Mouse (Mus musculus) cerebellum, postnatal 4 days (tissue): Measurements from ENCODE around the gene Pou2f2.

Experiments
- DNase-seq, 2 experiments: peaks; one replicate each; pipeline ENCODE4 v3.0.0; 2022; ENCODE audit warnings: low spot score in 2 of 2, mixed read lengths in 1 of 2

Gene Pou2f2

GRCm38 (mm10) chr7:25195148-25195547 lies 15.6 kb upstream of the Pou2f2 start:
- DNase-seq, result no peak

- no peak for DNase-seq
Measured at GRCm38 (mm10) chr7:25192110-25192509, 12.6 kb upstream of the Pou2f2 start.

GRCm38 (mm10) chr7:25190806-25191205 lies 11.3 kb upstream of the Pou2f2 start:
- DNase-seq, result no peak

GRCm38 (mm10) chr7:25187662-25188650 lies 8.4 kb upstream of the Pou2f2 start:
- peak; percentile 85 to 94 for DNase-seq

GRCm38 (mm10) chr7:25184091-25184490 lies 4.6 kb upstream of the Pou2f2 start:
- no peak for DNase-seq

- no peak for DNase-seq
Measured at GRCm38 (mm10) chr7:25181814-25182213, 2.3 kb upstream of the Pou2f2 start.

GRCm38 (mm10) chr7:25181331-25181790 lies 1.8 kb upstream of the Pou2f2 start:
- DNase-seq, result peak in 1 of 2 experiments; percentile 51

GRCm38 (mm10) chr7:25180512-25180911 lies 986 bp upstream of the Pou2f2 start:
- DNase-seq, result no peak

GRCm38 (mm10) chr7:25178787-25179605 lies 530 bp downstream of the Pou2f2 start:
- DNase-seq, result no peak

- no peak for DNase-seq
Measured at GRCm38 (mm10) chr7:25178317-25178716, 1.2 kb downstream of the Pou2f2 start.

GRCm38 (mm10) chr7:25174343-25174742 lies 5.2 kb downstream of the Pou2f2 start:
- DNase-seq, result no peak

- no peak for DNase-seq
Measured at GRCm38 (mm10) chr7:25172669-25173068, 6.9 kb downstream of the Pou2f2 start.

GRCm38 (mm10) chr7:25170583-25170982 lies 8.9 kb downstream of the Pou2f2 start:
- DNase-seq, result peak in 1 of 2 experiments; percentile 70

GRCm38 (mm10) chr7:25166106-25166505 lies 13.4 kb downstream of the Pou2f2 start:
- no peak for DNase-seq

GRCm38 (mm10) chr7:25156158-25156648 lies 23.3 kb downstream of the Pou2f2 start:
- DNase-seq, result no peak

GRCm38 (mm10) chr7:25155469-25156157 lies 23.9 kb downstream of the Pou2f2 start:
- DNase-seq, result no peak

- DNase-seq, result no peak
Measured at GRCm38 (mm10) chr7:25154648-25155047, 24.9 kb downstream of the Pou2f2 start.

GRCm38 (mm10) chr7:25153841-25154240 lies 25.7 kb downstream of the Pou2f2 start:
- no peak for DNase-seq

- DNase-seq, result no peak
Measured at GRCm38 (mm10) chr7:25151916-25152556, 27.5 kb downstream of the Pou2f2 start.

GRCm38 (mm10) chr7:25151009-25151408 lies 28.5 kb downstream of the Pou2f2 start:
- DNase-seq, result no peak

- no peak for DNase-seq
Measured at GRCm38 (mm10) chr7:25150151-25150663, 29.3 kb downstream of the Pou2f2 start.
